In genomic region chr11:53771001-53771744, GRCm38 (mm10) we compare ENCODE assay signal across 9 mouse cellular contexts. TPM values are rescaled to one million over a fixed set of nuclear protein-coding genes. Genes with fewer than 3 reads are reported as not detected.
DNase-seq lines count a peak whose midpoint lies in the region; ATAC-seq and TF ChIP-seq lines count a peak whose summit lies in the region.
"Had no signal": no experiment of that assay in that cellular context is flagged by ENCODE, and none has a peak within 500 bp of the region (broad histone marks: within the 10 kb centered on the region; RNA-seq: fewer than 3 reads in every experiment).

No protein-coding gene starts in this region.

- peak overlapping the region; percentile 82 for H3K9ac ChIP-seq in heart, embryonic 14.5 days (ENCODE audit: low read length)
- peak overlapping the region; percentile 68; the same call in 1 of the 2 replicates for H3K9ac ChIP-seq in ES-Bruce4 (ENCODE audit: low read depth, poor library complexity, severe bottlenecking)
- H3K9ac ChIP-seq in heart, postnatal 0 days (replicated peaks; ENCODE audit: low read depth, low read length) = peak overlapping the region; percentile 82; the same call in 1 of the 2 replicates
- H3K9ac ChIP-seq in liver, embryonic 16.5 days (ENCODE audit: low read depth, low read length) = no peak overlapping the region

- peak overlapping the region in 1 of 2 experiments; percentile 87; a peak in 3 of 4 replicates for H3K4me3 ChIP-seq in heart, embryonic 14.5 days (ENCODE audit: control insufficient read depth in 1 of 2, insufficient read depth in 1 of 2, low read depth in 1 of 2, low read length in 2 of 2)
- H3K4me3 ChIP-seq in ES-Bruce4 (ENCODE audit: low read depth, low read length) = peak overlapping the region; percentile 93
- H3K4me3 ChIP-seq in heart, postnatal 0 days (ENCODE audit: low read depth, low read length) = peak overlapping the region; percentile 83
- H3K4me3 ChIP-seq in liver, embryonic 16.5 days (ENCODE audit: low read depth, low read length) = peak overlapping the region; percentile 67

- WGBS in heart, embryonic 14.5 days = 82% methylated on average over 11 of the region's 11 CpGs
- 82% methylated on average over 11 of the region's 11 CpGs for WGBS in heart, postnatal 0 days
- WGBS in liver, embryonic 16.5 days (ENCODE audit: insufficient replicate concordance) = 50% methylated on average over 11 of the region's 11 CpGs

- TF ChIP-seq CTCF in ES-Bruce4 (IDR thresholded peaks at IDR 0.05; ENCODE audit: low read depth, low read length) = no peak
- TF ChIP-seq CTCF in heart, postnatal 0 days (IDR thresholded peaks at IDR 0.05; ENCODE audit: low read depth) = no peak

- H3K36me3 ChIP-seq in heart, embryonic 14.5 days (ENCODE audit: control insufficient read depth, insufficient read depth, low read length) = peaks cover 34% of the 10 kb centered on the region
- peaks cover 18% of the 10 kb centered on the region for H3K36me3 ChIP-seq in ES-Bruce4 (ENCODE audit: control insufficient read depth, insufficient read depth, low read length, poor library complexity, severe bottlenecking)
- H3K36me3 ChIP-seq in heart, postnatal 0 days (replicated peaks; ENCODE audit: control insufficient read depth, insufficient read depth, low read length) = peaks cover 39% of the 10 kb centered on the region
- H3K36me3 ChIP-seq in liver, embryonic 16.5 days (ENCODE audit: control insufficient read depth, insufficient read depth) = peaks cover 2% of the 10 kb centered on the region

- H3K9me3 ChIP-seq in heart, embryonic 14.5 days (ENCODE audit: control insufficient read depth, low read length) = no peaks in the 10 kb centered on the region
- no peaks in the 10 kb centered on the region for H3K9me3 ChIP-seq in ES-Bruce4 (replicated peaks; ENCODE audit: control insufficient read depth, insufficient read depth, low read length, poor library complexity, severe bottlenecking)
- no peaks in the 10 kb centered on the region for H3K9me3 ChIP-seq in heart, postnatal 0 days (replicated peaks; ENCODE audit: control insufficient read depth, low read length)
- H3K9me3 ChIP-seq in liver, embryonic 16.5 days (replicated peaks; ENCODE audit: control insufficient read depth, low read length) = no peaks in the 10 kb centered on the region

- no peak for TF ChIP-seq POLR2A in ES-Bruce4 (IDR thresholded peaks at IDR 0.05; ENCODE audit: insufficient read depth, low read length)

- no peak overlapping the region for H3K27ac ChIP-seq in heart, embryonic 14.5 days (replicated peaks in 1 of 2; ENCODE audit: control insufficient read depth in 1 of 2, insufficient read depth in 1 of 2, low read depth in 2 of 2, low read length in 2 of 2)
- H3K27ac ChIP-seq in ES-Bruce4 (ENCODE audit: insufficient read depth, low read length) = no peak overlapping the region
- no peak overlapping the region for H3K27ac ChIP-seq in heart, postnatal 0 days (ENCODE audit: low read depth)
- no peak overlapping the region for H3K27ac ChIP-seq in liver, embryonic 16.5 days (ENCODE audit: low read length)

- ATAC-seq in heart, embryonic 14.5 days (ENCODE audit: insufficient number of reproducible peaks, insufficient read depth, low FRiP score, low read depth) = no peak
- no peak for ATAC-seq in heart, postnatal 0 days (ENCODE audit: insufficient read depth, low read depth)
- ATAC-seq in liver, embryonic 16.5 days (ENCODE audit: low read depth) = no peak

- no peak for TF ChIP-seq EP300 in ES-Bruce4 (IDR thresholded peaks at IDR 0.05; ENCODE audit: insufficient read depth, low read depth, low read length)
- no peak for TF ChIP-seq EP300 in heart, postnatal 0 days (IDR thresholded peaks at IDR 0.05; ENCODE audit: low read depth)

- H3K4me2 ChIP-seq in heart, embryonic 14.5 days (ENCODE audit: low read length) = peak overlapping the region; percentile 84
- H3K4me2 ChIP-seq in heart, postnatal 0 days (ENCODE audit: low read depth, low read length) = peak overlapping the region; percentile 84
- peak overlapping the region; percentile 54 for H3K4me2 ChIP-seq in liver, embryonic 16.5 days (ENCODE audit: low read depth, low read length)

- H3K4me1 ChIP-seq in heart, embryonic 14.5 days (ENCODE audit: control insufficient read depth in 2 of 2, insufficient read depth in 2 of 2, low read length in 2 of 2) = peaks cover 3 to 6% of the 10 kb centered on the region in 2 experiments; a peak in 3 of 4 replicates
- peaks cover 4% of the 10 kb centered on the region for H3K4me1 ChIP-seq in ES-Bruce4 (ENCODE audit: control insufficient read depth, insufficient read depth, low read length)
- H3K4me1 ChIP-seq in heart, postnatal 0 days (ENCODE audit: control insufficient read depth, insufficient read depth) = no peaks in the 10 kb centered on the region
- peaks cover 11% of the 10 kb centered on the region for H3K4me1 ChIP-seq in liver, embryonic 16.5 days (ENCODE audit: control insufficient read depth, low read depth, low read length)

- intact Hi-C loops in gastrocnemius, postnatal 14 days (cut with DNase I; ENCODE audit: low total_unique reads) = no loop called here

- no peaks in the 10 kb centered on the region for H3K27me3 ChIP-seq in heart, embryonic 14.5 days (ENCODE audit: control insufficient read depth, insufficient read depth, low read length)
- H3K27me3 ChIP-seq in ES-Bruce4 (ENCODE audit: control insufficient read depth, insufficient read depth, low read length, poor library complexity, severe bottlenecking) = no peaks in the 10 kb centered on the region
- no peaks in the 10 kb centered on the region for H3K27me3 ChIP-seq in heart, postnatal 0 days (ENCODE audit: control insufficient read depth, insufficient read depth, low read length)
- peaks cover 18% of the 10 kb centered on the region for H3K27me3 ChIP-seq in liver, embryonic 16.5 days (ENCODE audit: control insufficient read depth, insufficient read depth, low read depth, low read length)

- DNase-seq in heart, adult 8-10 months (ENCODE audit: low spot score) = no peak
- no peak for DNase-seq in heart, postnatal 0 days (ENCODE audit: low spot score)
- DNase-seq in cerebellum, adult 9-11 months = no peak
- DNase-seq in MN1 (ENCODE audit: low spot score) = no peak
- no peak for DNase-seq in gastrocnemius, postnatal 14 days

RNA-seq across cellular contexts. Expression of gene Irf1, which starts 1.4 kb away (rescaled TPM):
- polyA plus RNA-seq in heart, embryonic 14.5 days (2014; fragmentation: Nextera tagmentation; extraction: Ambion mirVana) = 9.3 and 10.8 TPM in 2 replicates
- 10 to 100 TPM; 15.7 to 20.1 (median 17.2) TPM for total RNA-seq in heart, adult 8-10 months (2022)
- 75.7 and 90.3 TPM in 2 replicates for polyA plus RNA-seq in ES-Bruce4 (2011; ENCODE audit: insufficient read depth, insufficient read length, low read depth, missing spikeins)
- 4.6 and 9.1 TPM in 2 replicates for total RNA-seq in heart, postnatal 0 days (2014; rRNA removed; ENCODE audit: low replicate concordance)
- 9.4 and 9.6 TPM in 2 replicates for polyA plus RNA-seq in heart, postnatal 0 days (2015; fragmentation: Nextera tagmentation; extraction: Ambion mirVana)
- 14.8 and 17.7 TPM in 2 replicates for polyA plus RNA-seq in liver, embryonic 16.5 days (2015; fragmentation: Nextera tagmentation; extraction: Ambion mirVana)
- total RNA-seq in gastrocnemius, postnatal 14 days (2021) = 1 to 10 TPM; 8.7 to 9.1 TPM

RNA-seq across cellular contexts. Expression of gene Gm17334, which starts 1.8 kb away (rescaled TPM):
- not detected in 2 replicates for polyA plus RNA-seq in heart, embryonic 14.5 days (2014; fragmentation: Nextera tagmentation; extraction: Ambion mirVana)
- total RNA-seq in heart, adult 8-10 months (2022) = under 1 TPM; 0.40 to 0.60 (median 0.45) TPM
- not detected in 2 replicates for polyA plus RNA-seq in ES-Bruce4 (2011; ENCODE audit: insufficient read depth, insufficient read length, low read depth, missing spikeins)
- not detected in 2 replicates for total RNA-seq in heart, postnatal 0 days (2014; rRNA removed; ENCODE audit: low replicate concordance)
- polyA plus RNA-seq in heart, postnatal 0 days (2015; fragmentation: Nextera tagmentation; extraction: Ambion mirVana) = not detected in 2 replicates
- 0.19 TPM in 1 of 2 replicates, not detected in the other for polyA plus RNA-seq in liver, embryonic 16.5 days (2015; fragmentation: Nextera tagmentation; extraction: Ambion mirVana)
- total RNA-seq in gastrocnemius, postnatal 14 days (2021) = under 1 TPM; 0.23 to 0.33 TPM
- total RNA-seq: monocyte, adult 5-6 weeks had no signal

RNA-seq across cellular contexts. Expression of gene Il5, which starts 50.6 kb away (rescaled TPM):
- not detected in 2 replicates for polyA plus RNA-seq in heart, embryonic 14.5 days (2014; fragmentation: Nextera tagmentation; extraction: Ambion mirVana)
- under 1 TPM in 1 of 4 experiments, not detected in 3; 0.16 TPM for total RNA-seq in heart, adult 8-10 months (2022)
- polyA plus RNA-seq in ES-Bruce4 (2011; ENCODE audit: insufficient read depth, insufficient read length, low read depth, missing spikeins) = not detected in 2 replicates
- not detected in 2 replicates for total RNA-seq in heart, postnatal 0 days (2014; rRNA removed; ENCODE audit: low replicate concordance)
- polyA plus RNA-seq in heart, postnatal 0 days (2015; fragmentation: Nextera tagmentation; extraction: Ambion mirVana) = 0.07 TPM in 2 replicates
- not detected in 2 replicates for polyA plus RNA-seq in liver, embryonic 16.5 days (2015; fragmentation: Nextera tagmentation; extraction: Ambion mirVana)
- total RNA-seq in gastrocnemius, postnatal 14 days (2021) = not detected
- total RNA-seq: monocyte, adult 5-6 weeks had no signal
